Mouse (Mus musculus): Measurements from ENCODE around the gene Sft2d1.

- TF ChIP-seq GATA1 (IDR thresholded peaks at IDR 0.05; ENCODE audit: low read length) = no peak
- no peak for TF ChIP-seq TAL1 (IDR thresholded peaks at IDR 0.05; ENCODE audit: low read length)
Measured at GRCm38 (mm10) chr17:8340407-8341359, 29.8 kb downstream of the Sft2d1 start.

All from erythroblast, embryonic 14.5 days (primary cell).